Mouse (Mus musculus) ES-Bruce4 (cell line): Measurements from ENCODE around the gene Ift57.

Source experiments
- EP300 ChIP-seq: IDR thresholded peaks from 2 replicates; pipeline ENCODE4 v1.6.1; 2011; ENCODE audit warnings: low read depth, low read length; ENCODE audit not compliant: insufficient read depth
- POLR2A ChIP-seq: IDR thresholded peaks from one replicate; pipeline ENCODE4 v1.8.1; 2011; ENCODE audit warnings: low read length; ENCODE audit not compliant: insufficient read depth

- no peak for TF ChIP-seq POLR2A
- no peak for TF ChIP-seq EP300
Observed at GRCm38 (mm10) chr16:49723222-49723621, 24.2 kb downstream of the Ift57 start.
